Mouse (Mus musculus) lung, postnatal 0 days (tissue): Measurements from ENCODE around the gene Ctns. TPM values are rescaled to one million over a fixed set of nuclear protein-coding genes. Genes with fewer than 3 reads are reported as not detected.
A peak's percentile ranks its signal among the peaks of the same experiment; 100 is the strongest.

Experiments
- ATAC-seq: fragments of 200-750 bp; cut with Nextera tagmentation; 2 replicates; pipeline ENCODE4 v1.8.0; 2017; ENCODE audit warnings: moderate library complexity
- DNase-seq: peaks from one replicate; pipeline ENCODE4 v3.0.0-alpha.2; 2016; ENCODE audit warnings: low spot score
- H3K27ac ChIP-seq: fragments of 300-500 bp; sonication (generic); 2 replicates; pipeline ENCODE4 v1.5.1; 2014; ENCODE audit warnings: antibody characterized with exemption, mild to moderate bottlenecking, low read length, mixed read lengths
- H3K27me3 ChIP-seq: fragments of 300-500 bp; sonication (generic); replicated peaks from 2 replicates; pipeline ENCODE4 v1.6.1; 2014; ENCODE audit warnings: low read length, mixed read lengths; ENCODE audit not compliant: insufficient read depth
- H3K36me3 ChIP-seq: fragments of 300-500 bp; sonication (generic); 2 replicates; pipeline ENCODE4 v1.6.1; 2014; ENCODE audit warnings: low read length, mixed read lengths; ENCODE audit not compliant: insufficient read depth
- H3K4me1 ChIP-seq: fragments of 300-500 bp; sonication (generic); 2 replicates; pipeline ENCODE4 v1.6.1; 2014; ENCODE audit warnings: antibody characterized with exemption, low read depth, low read length, mixed read lengths; ENCODE audit not compliant: insufficient read depth
- H3K4me2 ChIP-seq: fragments of 300-500 bp; sonication (generic); replicated peaks from 2 replicates; pipeline ENCODE4 v1.6.1; 2014; ENCODE audit warnings: low read depth, mild to moderate bottlenecking, low read length, moderate library complexity, mixed read lengths
- H3K4me3 ChIP-seq: fragments of 300-500 bp; sonication (generic); 2 replicates; pipeline ENCODE4 v1.5.1; 2014; ENCODE audit warnings: low read depth, low read length
- H3K9ac ChIP-seq: fragments of 300-500 bp; sonication (generic); replicated peaks from 2 replicates; pipeline ENCODE4 v1.6.1; 2014; ENCODE audit warnings: low read depth, mild to moderate bottlenecking
- H3K9me3 ChIP-seq: fragments of 300-500 bp; sonication (generic); 2 replicates; pipeline ENCODE4 v1.6.1; 2016; ENCODE audit warnings: low read length, mixed read lengths
- CTCF ChIP-seq: IDR thresholded peaks from 2 replicates; pipeline ENCODE4 v1.5.1; 2016; ENCODE audit warnings: antibody characterized with exemption, mild to moderate bottlenecking
- EP300 ChIP-seq: IDR thresholded peaks from 2 replicates; pipeline ENCODE4 v1.6.1; 2016; ENCODE audit warnings: antibody characterized with exemption, mild to moderate bottlenecking, control low read depth
- WGBS: fragments of 180-500 bp; shearing (Covaris S2); extraction: QIAGEN DNeasy Blood & Tissue Kit; methylation state at CpG from one replicate; pipeline ENCODE4 v1.1.7; 2014; 5-methylcytosine and 5-hydroxymethylcytosine counted together
- polyA plus RNA-seq: library from polyadenylated mRNA; unstranded; fragments of >200 nt; fragmentation: Nextera tagmentation; extraction: Ambion mirVana; gene quantifications from 2 replicates; pipeline ENCODE4 v1.2.1, GENCODE M21; 2015

The Ctns gene
- polyA plus RNA-seq, 1 experiment from 2014 or later: 16.2 TPM

DNA sequence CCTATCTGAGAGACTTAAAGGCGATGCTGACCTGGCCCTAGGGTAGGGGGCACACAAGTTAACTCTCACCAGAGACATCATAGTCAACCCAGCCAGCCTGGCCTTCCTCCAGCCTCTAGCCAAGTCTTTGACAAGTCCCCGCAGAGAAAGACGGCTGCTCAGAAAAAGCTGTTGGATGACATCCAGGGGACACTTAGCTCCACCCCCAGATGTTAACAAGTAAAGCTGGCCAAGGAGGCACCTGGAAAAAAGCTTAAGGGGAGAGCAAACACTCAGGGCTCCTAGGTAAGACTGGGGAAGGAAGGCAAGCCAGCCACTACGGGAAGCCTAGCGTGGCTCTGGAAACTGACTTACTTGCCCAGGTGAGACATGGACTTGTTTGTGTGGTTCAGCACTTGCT lies 26.7 kb downstream of the Ctns start:
- Histone ChIP-seq H3K27me3 (no peaks in the 10 kb centered on the region), H3K9me3 (no peaks in the 10 kb centered on the region), H3K4me2 (no peak overlapping the region), H3K4me3 (no peak overlapping the region), H3K27ac (peak overlapping the region; percentile 34), H3K4me1 (peaks cover 14% of the 10 kb centered on the region; the same call in 1 of the 2 replicates), H3K36me3 (no peaks in the 10 kb centered on the region), H3K9ac (no peak overlapping the region)
- ATAC-seq (peak; percentile 14), DNase-seq (peak; percentile 95)
- WGBS: 14% methylated on average over 5 of the region's 5 CpGs
- TF ChIP-seq EP300: peak; percentile 58; the same call in 1 of the 2 replicates
- TF ChIP-seq CTCF: no peak

DNA sequence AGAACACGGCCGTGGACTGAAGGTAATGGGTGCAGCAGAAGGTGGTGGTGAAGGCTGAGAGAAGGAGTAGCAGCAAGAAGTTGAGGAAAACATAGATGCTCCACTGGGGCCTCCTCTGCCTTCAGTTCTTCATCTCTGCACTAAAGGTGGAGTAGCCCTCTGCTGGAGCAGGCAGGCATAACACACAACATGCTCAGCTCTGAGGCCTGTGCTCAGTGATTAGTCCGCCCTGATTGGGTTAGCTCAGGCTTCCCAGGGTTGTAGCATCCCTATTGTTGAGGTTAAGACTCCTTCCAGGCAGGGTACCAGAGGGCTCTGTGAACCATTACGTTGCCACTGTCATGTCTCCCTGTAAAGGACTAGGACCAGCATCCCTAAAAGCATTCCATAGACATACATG lies 29.6 kb downstream of the Ctns start:
- Histone ChIP-seq H3K4me1 (peaks cover 8% of the 10 kb centered on the region; the same call in 1 of the 2 replicates), H3K9me3 (no peaks in the 10 kb centered on the region), H3K9ac (no peak overlapping the region), H3K27me3 (no peaks in the 10 kb centered on the region), H3K36me3 (no peaks in the 10 kb centered on the region), H3K4me2 (no peak overlapping the region), H3K4me3 (no peak overlapping the region), H3K27ac (no peak overlapping the region)
- no peak for TF ChIP-seq EP300
- peak; percentile 83 for TF ChIP-seq CTCF
- 55% methylated on average over 4 of the region's 4 CpGs for WGBS
- 0 out of 2 replicates have a peak, but pooled peaks have one; percentile 40 for ATAC-seq
- DNase-seq: peak; percentile 60

GRCm38 (mm10) chr11:73168576-73168975 lies 30.3 kb downstream of the Ctns start:
- no peak for DNase-seq
- H3K9ac ChIP-seq: no peak overlapping the region
- no peaks in the 10 kb centered on the region for H3K9me3 ChIP-seq
- no peak for ATAC-seq
- no peak for TF ChIP-seq EP300
- TF ChIP-seq CTCF: no peak
- no peak overlapping the region for H3K27ac ChIP-seq
- 73% methylated on average over 6 of the region's 6 CpGs for WGBS
- no peak overlapping the region for H3K4me3 ChIP-seq
- H3K4me2 ChIP-seq: no peak overlapping the region
- H3K4me1 ChIP-seq: peaks cover 8% of the 10 kb centered on the region; the same call in 1 of the 2 replicates
- H3K27me3 ChIP-seq: no peaks in the 10 kb centered on the region
- no peaks in the 10 kb centered on the region for H3K36me3 ChIP-seq

GRCm38 (mm10) chr11:73168071-73168470 lies 30.8 kb downstream of the Ctns start:
- Histone ChIP-seq H3K4me2 (no peak overlapping the region), H3K4me1 (peaks cover 8% of the 10 kb centered on the region; the same call in 1 of the 2 replicates), H3K36me3 (no peaks in the 10 kb centered on the region), H3K27me3 (no peaks in the 10 kb centered on the region), H3K9me3 (no peaks in the 10 kb centered on the region), H3K4me3 (no peak overlapping the region), H3K9ac (no peak overlapping the region), H3K27ac (no peak overlapping the region)
- DNase-seq (no peak), ATAC-seq (no peak)
- no peak for TF ChIP-seq CTCF
- TF ChIP-seq EP300: no peak
- 82% methylated on average over 8 of the region's 8 CpGs for WGBS

DNA sequence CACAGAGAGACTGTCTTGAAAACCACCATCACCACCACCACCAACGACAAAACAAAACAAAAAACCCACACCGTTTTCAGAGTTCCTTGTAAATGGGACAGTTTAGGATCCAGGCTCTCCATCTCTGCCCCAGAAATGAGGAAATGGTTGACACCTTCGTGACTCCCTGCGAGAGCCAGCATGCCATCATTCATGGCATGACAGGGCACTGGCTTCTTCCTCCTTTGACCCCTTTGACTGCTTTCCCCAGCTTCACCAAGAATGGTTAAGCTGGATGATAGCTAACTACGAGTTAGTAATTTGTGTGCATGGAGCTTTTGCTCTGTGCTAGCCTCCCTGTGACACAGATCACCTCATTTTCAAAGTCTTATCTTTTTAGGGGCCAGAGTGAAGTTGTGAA lies 36.6 kb downstream of the Ctns start:
- H3K4me2 ChIP-seq: no peak overlapping the region
- ATAC-seq (no peak), DNase-seq (no peak)
- H3K36me3 ChIP-seq: no peaks in the 10 kb centered on the region
- no peak overlapping the region for H3K27ac ChIP-seq
- no peaks in the 10 kb centered on the region for H3K27me3 ChIP-seq
- H3K4me1 ChIP-seq: no peaks in the 10 kb centered on the region
- WGBS: 52% methylated on average over 5 of the region's 5 CpGs
- H3K9ac ChIP-seq: no peak overlapping the region
- no peak for TF ChIP-seq CTCF
- TF ChIP-seq EP300: no peak
- no peak overlapping the region for H3K4me3 ChIP-seq
- no peaks in the 10 kb centered on the region for H3K9me3 ChIP-seq

DNA sequence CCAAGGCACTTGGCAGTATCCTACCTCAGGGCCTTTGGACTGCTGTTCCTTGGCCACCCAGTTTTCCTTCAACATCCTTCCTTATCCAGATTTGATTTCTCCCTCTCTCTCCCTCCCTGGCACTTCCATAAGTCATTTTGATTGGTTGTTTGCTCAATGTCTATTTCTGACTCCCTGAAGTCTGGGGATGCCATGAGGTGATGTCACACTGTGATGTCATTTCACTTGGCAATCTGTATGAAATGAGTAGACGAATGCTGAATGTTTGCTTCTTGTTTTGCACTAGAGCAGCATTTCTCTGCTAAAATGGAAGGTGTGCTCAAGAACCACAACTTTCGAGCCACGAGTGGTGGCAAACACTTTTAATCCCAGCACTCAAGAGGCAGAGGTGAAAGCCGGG lies 37.2 kb downstream of the Ctns start:
- H3K4me1 ChIP-seq: no peaks in the 10 kb centered on the region
- H3K4me2 ChIP-seq: no peak overlapping the region
- no peak for ATAC-seq
- DNase-seq: no peak
- H3K9ac ChIP-seq: no peak overlapping the region
- H3K27me3 ChIP-seq: no peaks in the 10 kb centered on the region
- no peak overlapping the region for H3K4me3 ChIP-seq
- TF ChIP-seq CTCF (no peak), EP300 (no peak)
- H3K36me3 ChIP-seq: no peaks in the 10 kb centered on the region
- H3K27ac ChIP-seq: no peak overlapping the region
- H3K9me3 ChIP-seq: no peaks in the 10 kb centered on the region
- 71% methylated on average over 4 of the region's 4 CpGs for WGBS

DNA sequence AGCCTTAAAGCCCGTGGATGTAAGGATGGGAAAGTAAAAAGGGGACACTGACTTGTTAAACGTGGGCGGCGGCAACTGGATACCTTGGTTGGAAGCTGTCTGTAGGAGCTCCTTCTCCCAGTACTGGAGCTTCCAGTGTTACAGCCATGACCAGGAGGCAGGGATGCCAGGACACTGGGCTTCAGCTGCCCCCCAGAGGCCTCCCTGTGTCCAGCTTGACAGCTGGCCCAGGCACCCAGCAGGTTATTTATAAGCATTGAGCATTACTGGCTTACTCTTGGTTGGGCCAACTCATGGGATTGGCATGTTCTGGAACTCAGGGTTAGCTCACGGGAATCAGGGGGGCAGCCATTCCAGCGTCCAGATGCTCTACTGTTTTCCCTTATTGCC lies 38.0 kb downstream of the Ctns start:
- Histone ChIP-seq H3K4me1 (no peaks in the 10 kb centered on the region), H3K36me3 (no peaks in the 10 kb centered on the region), H3K27ac (no peak overlapping the region), H3K9me3 (no peaks in the 10 kb centered on the region), H3K27me3 (no peaks in the 10 kb centered on the region), H3K4me2 (peak overlapping the region; percentile 74), H3K4me3 (peak overlapping the region; percentile 39), H3K9ac (no peak overlapping the region; the same call in 1 of the 2 replicates)
- TF ChIP-seq EP300 (no peak), CTCF (peak; percentile 48)
- WGBS: 15% methylated on average over 6 of the region's 6 CpGs
- peak; percentile 82 for ATAC-seq
- peak; percentile 49 for DNase-seq
